11 mouse cellular contexts compared by ENCODE assay signal in genomic region chr17:13544036-13544795, GRCm38 (mm10).
DNase-seq lines count a peak whose midpoint lies in the region; ATAC-seq and TF ChIP-seq lines count a peak whose summit lies in the region.
"Had no signal": no experiment of that assay in that cellular context is flagged by ENCODE, and none has a peak within 500 bp of the region (broad histone marks: within the 10 kb centered on the region; RNA-seq: fewer than 3 reads in every experiment).

No protein-coding gene starts in this region.

- no peak overlapping the region for H3K27ac ChIP-seq in heart, adult 2 months
- no peak overlapping the region for H3K27ac ChIP-seq in heart, embryonic 10.5 days
- no peak overlapping the region for H3K27ac ChIP-seq in lung, embryonic 14.5 days (ENCODE audit: low read depth)
- H3K27ac ChIP-seq: hindbrain, embryonic 12.5 days; lung, embryonic 15.5 days had no signal

- WGBS in heart, adult 2 months = 44% methylated on average over 2 of the region's 2 CpGs
- 65% methylated on average over 2 of the region's 2 CpGs for WGBS in heart, embryonic 10.5 days
- 56% methylated on average over 2 of the region's 2 CpGs for WGBS in lung, embryonic 14.5 days
- 50% methylated on average over 2 of the region's 2 CpGs for WGBS in lung, adult 2 months

- no peaks in the 10 kb centered on the region for H3K27me3 ChIP-seq in heart, adult 2 months (ENCODE audit: control insufficient read depth, insufficient read depth, low read length)
- H3K27me3 ChIP-seq in heart, embryonic 10.5 days (ENCODE audit: insufficient read depth, poor library complexity, severe bottlenecking) = no peaks in the 10 kb centered on the region
- no peaks in the 10 kb centered on the region for H3K27me3 ChIP-seq in lung, embryonic 14.5 days (ENCODE audit: insufficient read depth, low read length)
- H3K27me3 ChIP-seq: hindbrain, embryonic 12.5 days; lung, embryonic 15.5 days had no signal

- no peaks in the 10 kb centered on the region for H3K36me3 ChIP-seq in heart, adult 2 months (ENCODE audit: control insufficient read depth, insufficient read depth, low read length)
- H3K36me3 ChIP-seq in heart, embryonic 10.5 days = no peaks in the 10 kb centered on the region
- H3K36me3 ChIP-seq in lung, embryonic 14.5 days (ENCODE audit: insufficient read depth) = no peaks in the 10 kb centered on the region
- H3K36me3 ChIP-seq: hindbrain, embryonic 12.5 days; lung, embryonic 15.5 days had no signal

- peak; percentile 37 to 40 for DNase-seq in heart, adult 2 months
- DNase-seq in heart, embryonic 10.5 days (ENCODE audit: low spot score) = no peak
- DNase-seq in lung, embryonic 14.5 days = peak; percentile 37
- no peak for DNase-seq in lung, adult 2 months
- DNase-seq in MEL-GATA-1-ER (ENCODE audit: extremely low read depth, low read depth) = peak; percentile 53
- DNase-seq in thymus, postnatal 36 days = no peak
- no peak for DNase-seq in adrenal gland, adult 8-10 months

- ATAC-seq in lung, embryonic 14.5 days (ENCODE audit: insufficient read depth) = no peak
- peak; percentile 28; the same call in 1 of the 2 replicates for ATAC-seq in megakaryocyte progenitor cell, adult 5-6 weeks (replicated peaks; ENCODE audit: poor library complexity)
- ATAC-seq: midbrain, embryonic 16.5 days had no signal

- peak; percentile 53 for TF ChIP-seq CTCF in heart, adult 2 months (IDR thresholded peaks at IDR 0.05)
- TF ChIP-seq CTCF in lung, embryonic 14.5 days (IDR thresholded peaks at IDR 0.05; ENCODE audit: low read depth) = 0 out of 2 replicates have a peak, but pooled peaks have one; percentile 16
- no peak for TF ChIP-seq CTCF in lung, adult 2 months (IDR thresholded peaks at IDR 0.05; ENCODE audit: insufficient read depth, low read length)

- no peaks in the 10 kb centered on the region for H3K4me1 ChIP-seq in heart, adult 2 months (ENCODE audit: control insufficient read depth, insufficient read depth, low read length)
- no peaks in the 10 kb centered on the region for H3K4me1 ChIP-seq in heart, embryonic 10.5 days
- H3K4me1 ChIP-seq in lung, embryonic 14.5 days (ENCODE audit: insufficient read depth) = no peaks in the 10 kb centered on the region
- H3K4me1 ChIP-seq in lung, adult 2 months (ENCODE audit: control insufficient read depth, insufficient read depth, low read length) = no peaks in the 10 kb centered on the region
- H3K4me1 ChIP-seq: hindbrain, embryonic 12.5 days; lung, embryonic 15.5 days had no signal

- intact Hi-C loops in heart, adult 2 months (cut with DNase I) = no loop called here

- no peaks in the 10 kb centered on the region for H3K79me2 ChIP-seq in heart, adult 2 months (replicated peaks; ENCODE audit: control insufficient read depth, insufficient read depth, low read length)

- no peak overlapping the region for H3K9ac ChIP-seq in heart, adult 2 months (ENCODE audit: low read depth, low read length)
- no peak overlapping the region for H3K9ac ChIP-seq in lung, embryonic 14.5 days
- H3K9ac ChIP-seq: hindbrain, embryonic 12.5 days; lung, embryonic 15.5 days had no signal

- no peak for TF ChIP-seq POLR2A in heart, adult 2 months (IDR thresholded peaks at IDR 0.05; ENCODE audit: insufficient read depth, low read depth, low read length)
- no peak for TF ChIP-seq POLR2A in lung, adult 2 months (IDR thresholded peaks at IDR 0.05; ENCODE audit: borderline replicate concordance, extremely low read depth, low read depth, low read length)

- no peak for TF ChIP-seq EP300 in heart, adult 2 months (IDR thresholded peaks at IDR 0.05; ENCODE audit: insufficient read depth, low read depth, low read length)

- H3K4me2 ChIP-seq in lung, embryonic 14.5 days = no peak overlapping the region
- H3K4me2 ChIP-seq: hindbrain, embryonic 12.5 days; lung, embryonic 15.5 days had no signal

- no peak overlapping the region for H3K4me3 ChIP-seq in heart, adult 2 months
- no peak overlapping the region for H3K4me3 ChIP-seq in heart, embryonic 10.5 days
- H3K4me3 ChIP-seq in lung, embryonic 14.5 days (ENCODE audit: low read depth, low read length) = no peak overlapping the region
- no peak overlapping the region for H3K4me3 ChIP-seq in lung, adult 2 months (replicated peaks; ENCODE audit: extremely low read depth, low read depth, low read length)
- H3K4me3 ChIP-seq: hindbrain, embryonic 12.5 days; lung, embryonic 15.5 days had no signal

- peaks cover 86% of the 10 kb centered on the region for H3K9me3 ChIP-seq in heart, embryonic 10.5 days
- peaks cover 43% of the 10 kb centered on the region for H3K9me3 ChIP-seq in lung, embryonic 14.5 days (ENCODE audit: low read depth, low read length)

Comparison
In these comparisons a context has a peak if more than half of its experiments do, and no peak if none do; other contexts are left out.
1. DNase-seq: peak in heart, adult 2 months (2 of 2), lung, embryonic 14.5 days (single experiment) and MEL-GATA-1-ER (single experiment); none in heart, embryonic 10.5 days (single experiment), lung, adult 2 months (single experiment), thymus, postnatal 36 days (0 of 2) and adrenal gland, adult 8-10 months (single experiment).